Mouse (Mus musculus) left cerebral cortex, postnatal 4 days (tissue): ENCODE results near the gene Ppp4r1. TPM values are rescaled to one million over a fixed set of nuclear protein-coding genes. Genes with fewer than 3 reads are reported as not detected.

Experiments
- DNase-seq: peaks from one replicate; pipeline ENCODE4 v3.0.0-alpha.2; 2022
- intact Hi-C: fragments of 180-260 bp; cut with DNase I; formaldehyde crosslinking; loops from one replicate; pipeline ENCODE4 v1.15.1; 2025
- total RNA-seq, 2 experiments: library from RNA; stranded (reverse); gene quantifications; 2 replicates each; pipeline ENCODE4 v1.2.3; 2021

The Ppp4r1 gene
- total RNA-seq, 2 experiments from 2014 or later: 80.6 to 86.3 TPM

- peak; percentile 76 for DNase-seq
- intact Hi-C loops: loop anchor here (2.0 to 10.0 kb wide), 2 partner anchors 53 to 157 kb away; partner anchors contain the start of gene Vapa
Measured at GRCm38 (mm10) chr17:65771951-65772934, 10.1 kb upstream of the Ppp4r1 start, which contains the start of gene Rab31. Gene Rab31 (minus strand): TSS chr17:65772752.

GRCm38 (mm10) chr17:65773617-65774016 lies 8.8 kb upstream of the Ppp4r1 start:
- intact Hi-C loops: loop anchor here (2.0 to 10.0 kb wide), 2 partner anchors 51 to 159 kb away; partner anchors contain the start of gene Vapa
- DNase-seq: no peak

GRCm38 (mm10) chr17:65774439-65774838 lies 7.9 kb upstream of the Ppp4r1 start:
- no peak for DNase-seq
- intact Hi-C loops: loop anchor here (10.0 kb wide), 1 partner anchor 160 kb away; the partner anchor contains the start of gene Vapa

- DNase-seq: no peak
- intact Hi-C loops: loop anchor here (10.0 kb wide), 1 partner anchor 161 kb away; the partner anchor contains the start of gene Vapa
Measured at GRCm38 (mm10) chr17:65776228-65776627, 6.1 kb upstream of the Ppp4r1 start.

GRCm38 (mm10) chr17:65777461-65777860 lies 4.9 kb upstream of the Ppp4r1 start:
- DNase-seq: no peak
- intact Hi-C loops: loop anchor here (10.0 kb wide), 1 partner anchor 163 kb away; the partner anchor contains the start of gene Vapa

GRCm38 (mm10) chr17:65780970-65781369 lies 1.4 kb upstream of the Ppp4r1 start:
- DNase-seq: no peak
- intact Hi-C loops: loop anchor here (10.0 kb wide), 1 partner anchor 76 kb away; no protein-coding TSS in a partner anchor

- intact Hi-C loops: loop anchor here (10.0 kb wide), 1 partner anchor 79 kb away; no protein-coding TSS in a partner anchor
- peak; percentile 92 for DNase-seq
Measured at GRCm38 (mm10) chr17:65783182-65784161, 1.1 kb downstream of the Ppp4r1 start.

GRCm38 (mm10) chr17:65784610-65785140 lies 2.3 kb downstream of the Ppp4r1 start:
- intact Hi-C loops: loop anchor here (10.0 kb wide), 1 partner anchor 80 kb away; no protein-coding TSS in a partner anchor
- DNase-seq: no peak

- intact Hi-C loops: loop anchor here (10.0 kb wide), 1 partner anchor 81 kb away; no protein-coding TSS in a partner anchor
- no peak for DNase-seq
Measured at GRCm38 (mm10) chr17:65785707-65786106, 3.3 kb downstream of the Ppp4r1 start.

GRCm38 (mm10) chr17:65786225-65786624 lies 3.9 kb downstream of the Ppp4r1 start:
- no peak for DNase-seq
- intact Hi-C loops: loop anchor here (10.0 kb wide), 1 partner anchor 81 kb away; no protein-coding TSS in a partner anchor

GRCm38 (mm10) chr17:65787261-65787660 lies 4.9 kb downstream of the Ppp4r1 start:
- no peak for DNase-seq
- intact Hi-C loops: loop anchor here (10.0 kb wide), 1 partner anchor 82 kb away; no protein-coding TSS in a partner anchor

GRCm38 (mm10) chr17:65788542-65789291 lies 6.3 kb downstream of the Ppp4r1 start:
- intact Hi-C loops: loop anchor here (10.0 kb wide), 1 partner anchor 84 kb away; no protein-coding TSS in a partner anchor
- peak; percentile 36 for DNase-seq

GRCm38 (mm10) chr17:65789576-65789975 lies 7.2 kb downstream of the Ppp4r1 start:
- intact Hi-C loops: loop anchor here (10.0 kb wide), 1 partner anchor 85 kb away; no protein-coding TSS in a partner anchor
- no peak for DNase-seq

GRCm38 (mm10) chr17:65791161-65791560 lies 8.8 kb downstream of the Ppp4r1 start:
- no peak for DNase-seq
- intact Hi-C loops: no loop called here

- intact Hi-C loops: no loop called here
- no peak for DNase-seq
Measured at GRCm38 (mm10) chr17:65793307-65793930, 11.0 kb downstream of the Ppp4r1 start.

- intact Hi-C loops: no loop called here
Measured at GRCm38 (mm10) chr17:65794096-65794850, 11.9 kb downstream of the Ppp4r1 start.

GRCm38 (mm10) chr17:65796056-65796455 lies 13.7 kb downstream of the Ppp4r1 start:
- intact Hi-C loops: no loop called here
- no peak for DNase-seq

More at GRCm38 (mm10) chr17:65794096-65794850, 11.9 kb downstream of the Ppp4r1 start:
- no peak for DNase-seq

- DNase-seq: no peak
- intact Hi-C loops: no loop called here
Measured at GRCm38 (mm10) chr17:65798446-65798845, 16.1 kb downstream of the Ppp4r1 start.
